Mouse (Mus musculus) kidney, adult 2 months (tissue): ENCODE measurements around the gene Klhl6.

Experiments
- CTCF ChIP-seq: fragments of 200-500 bp; conservative IDR thresholded peaks from 2 replicates; pipeline ENCODE4 v1.5.1; 2011; ENCODE audit warnings: low read depth, mild to moderate bottlenecking, control low read depth, low read length, moderate library complexity, mixed read lengths; ENCODE audit not compliant: insufficient read depth, insufficient read length
- POLR2A ChIP-seq: fragments of 200-500 bp; IDR thresholded peaks from one replicate; pipeline ENCODE4 v1.6.1; 2011; ENCODE audit warnings: low read depth, low read length, control low read depth

DNA sequence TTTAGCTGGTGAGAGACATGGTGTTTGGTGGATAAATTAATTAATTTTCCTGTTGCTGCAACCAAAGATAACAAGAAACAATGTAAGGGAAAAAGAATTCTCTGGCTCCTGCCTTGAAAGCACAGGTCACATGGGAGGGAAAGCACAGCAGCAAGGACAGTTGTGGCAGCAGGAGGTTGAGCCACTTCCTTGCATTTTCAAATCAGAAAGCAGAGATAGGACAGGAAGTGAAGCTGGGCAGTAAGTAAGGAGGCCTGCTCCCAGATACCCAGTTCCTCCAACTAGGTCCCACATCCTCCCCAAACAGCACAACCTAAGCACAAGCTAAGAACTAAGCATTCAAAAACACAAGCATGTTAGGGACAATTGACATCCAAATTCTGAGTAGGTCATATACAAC lies 15.9 kb downstream of the Klhl6 start:
- no peak for TF ChIP-seq CTCF
- no peak for TF ChIP-seq POLR2A
